Mouse (Mus musculus): ENCODE measurements at regions not wholly inside any gene's neighbourhood (a gene's known extent, or its start where the extent isn't known, plus 50 kb on each side); places are given as distances from the start of the nearest gene placed in this dataset.
A peak's percentile ranks its signal among the peaks of the same experiment; 100 is the strongest.
"Not testable (repeated sequence)": the region's sequence is repeated elsewhere in the genome, so short reads cannot be mapped to it uniquely, and the experiment has no call there.

DNA sequence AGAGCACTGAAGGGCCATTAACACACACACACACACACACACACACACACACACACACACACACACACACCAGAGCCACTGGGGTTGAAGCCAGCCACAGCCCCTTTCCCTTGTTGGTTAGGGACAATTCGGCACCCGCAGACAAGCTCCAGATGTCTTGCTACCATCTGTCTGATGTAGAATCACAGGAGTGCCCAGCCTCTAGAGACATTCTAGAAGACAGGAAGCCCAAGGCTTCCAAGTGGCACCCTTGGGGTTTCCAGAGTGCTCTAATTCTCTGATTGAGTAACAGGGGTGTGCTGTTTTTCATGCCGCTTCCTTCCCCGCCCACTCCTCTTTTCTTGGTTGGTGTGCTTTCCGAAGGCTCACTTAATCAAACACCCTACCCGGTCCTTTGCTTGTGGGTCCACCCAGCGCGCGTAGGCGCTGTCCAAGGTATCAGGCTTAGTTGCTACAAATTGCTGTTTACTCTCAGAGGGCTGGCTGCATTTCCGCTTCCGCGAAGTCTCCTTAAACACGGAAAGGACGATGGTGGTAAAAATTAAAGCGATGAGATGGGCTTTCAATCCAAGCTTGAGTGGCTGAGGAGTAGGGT lies 59.5 kb upstream of the Zbtb18 start:
- DNase-seq: peak; percentile 53

DNA sequence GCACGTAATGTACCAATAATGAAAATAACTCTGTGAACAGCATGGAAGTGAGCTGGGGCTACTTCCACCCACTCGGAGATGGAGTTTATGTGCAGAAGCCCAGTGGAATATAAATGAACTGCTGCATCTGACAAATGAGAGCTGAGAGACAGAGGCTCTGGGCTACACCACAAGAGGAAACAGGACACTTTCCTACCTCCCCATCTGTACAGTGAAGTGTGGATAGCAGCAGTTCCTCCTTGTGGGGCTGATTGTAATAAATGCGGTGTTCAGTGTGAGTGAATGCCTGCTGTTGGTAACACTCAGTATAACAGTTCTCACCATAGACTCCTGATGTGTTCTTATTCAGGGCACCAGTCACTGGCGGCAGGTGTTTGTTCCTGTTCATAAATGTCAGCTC lies 60.0 kb upstream of the Zbtb18 start:
- no peak for DNase-seq

GRCm38 (mm10) chr1:177378112-177378511 lies 64.0 kb upstream of the Zbtb18 start:
- no peak for DNase-seq

DNA sequence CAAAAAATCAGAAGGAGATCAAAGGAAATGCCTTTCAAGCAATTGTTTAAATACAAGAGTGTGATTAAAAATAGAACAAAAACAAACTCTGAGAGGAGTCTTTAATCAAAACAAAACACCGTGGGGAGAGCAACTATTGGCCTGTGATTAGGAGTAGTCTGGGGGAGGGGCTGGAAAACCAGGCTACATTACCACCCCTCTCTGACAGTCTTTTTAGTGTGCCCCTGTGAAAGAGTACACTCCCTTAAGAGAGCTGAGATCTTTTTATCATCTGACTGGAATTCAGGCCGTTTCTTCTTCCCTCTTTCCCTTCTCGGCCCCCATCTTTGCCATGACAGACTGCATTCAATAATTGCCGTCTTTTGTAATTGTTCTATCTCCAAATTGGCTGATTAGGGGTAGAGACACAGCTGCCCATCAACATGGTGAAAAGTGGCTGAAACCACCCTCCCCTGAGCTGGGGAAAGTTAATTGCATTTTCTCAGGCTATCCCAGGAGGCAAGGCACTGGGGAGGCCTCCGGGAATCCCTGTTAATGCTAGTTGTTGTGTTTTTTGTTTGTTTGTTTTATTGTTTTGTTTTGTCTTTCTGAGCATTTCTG lies 68.8 kb upstream of the Zbtb18 start:
- DNase-seq: peak; percentile 90

DNA sequence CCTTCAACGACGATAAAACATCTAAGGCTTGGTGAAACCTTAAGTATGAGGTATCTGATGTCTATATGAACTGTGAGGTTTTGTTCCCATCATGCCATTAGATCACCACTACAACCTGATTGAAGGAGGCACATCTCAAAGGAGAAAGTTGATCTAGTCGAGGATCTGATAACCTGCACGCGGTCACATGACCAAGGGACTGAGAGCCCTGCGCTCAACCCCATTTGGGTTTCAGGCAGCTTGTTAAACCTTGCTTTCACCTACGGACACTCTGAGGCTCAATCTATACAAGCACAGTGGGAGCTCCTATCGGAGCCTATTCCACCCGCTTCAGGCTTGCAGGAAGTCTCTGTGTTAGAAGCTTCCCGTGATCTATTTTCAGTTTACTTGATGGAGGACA lies 70.1 kb upstream of the Zbtb18 start:
- no peak for DNase-seq

GRCm38 (mm10) chr1:177367864-177368610 lies 74.1 kb upstream of the Zbtb18 start:
- DNase-seq: no peak

DNA sequence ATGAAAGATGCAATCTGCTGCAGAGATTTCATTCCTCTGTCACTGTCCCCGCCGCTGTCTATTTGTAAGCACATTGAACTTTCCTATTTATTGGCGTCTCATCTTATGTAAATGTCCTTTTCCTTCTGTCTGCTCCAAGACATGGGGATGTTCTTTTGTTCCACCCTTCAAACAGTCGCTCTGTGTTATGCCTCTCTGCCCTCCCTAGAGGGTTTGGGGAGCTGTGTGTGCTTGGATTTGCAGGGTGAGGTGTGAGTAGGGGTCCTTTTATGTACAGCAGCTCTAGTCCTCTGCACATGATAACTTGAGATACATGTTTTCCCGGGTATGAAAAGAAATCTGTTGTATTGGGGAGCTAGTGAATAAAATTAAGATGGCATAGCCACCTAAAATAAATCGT lies 75.2 kb upstream of the Zbtb18 start:
- DNase-seq: no peak

DNA sequence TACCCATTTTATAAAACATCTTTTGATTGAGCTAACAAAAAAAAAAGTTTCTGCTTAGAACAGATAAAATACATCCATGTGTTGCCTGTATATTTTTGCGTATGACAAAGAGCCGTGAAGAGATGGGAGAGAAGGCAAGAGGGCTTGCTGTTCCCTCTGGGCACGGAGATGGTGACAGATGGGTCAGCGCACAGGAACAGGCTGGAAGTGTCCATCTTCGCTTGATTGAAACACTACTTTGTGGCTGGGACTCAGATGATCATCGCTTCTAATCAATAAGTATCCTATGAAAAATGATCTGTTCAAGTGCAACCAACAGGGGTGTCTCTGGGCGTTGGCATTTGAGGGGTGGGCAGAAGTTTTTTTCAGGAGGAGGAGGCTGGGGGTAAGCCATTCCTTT lies 75.7 kb upstream of the Zbtb18 start:
- DNase-seq: peak; percentile 34

DNA sequence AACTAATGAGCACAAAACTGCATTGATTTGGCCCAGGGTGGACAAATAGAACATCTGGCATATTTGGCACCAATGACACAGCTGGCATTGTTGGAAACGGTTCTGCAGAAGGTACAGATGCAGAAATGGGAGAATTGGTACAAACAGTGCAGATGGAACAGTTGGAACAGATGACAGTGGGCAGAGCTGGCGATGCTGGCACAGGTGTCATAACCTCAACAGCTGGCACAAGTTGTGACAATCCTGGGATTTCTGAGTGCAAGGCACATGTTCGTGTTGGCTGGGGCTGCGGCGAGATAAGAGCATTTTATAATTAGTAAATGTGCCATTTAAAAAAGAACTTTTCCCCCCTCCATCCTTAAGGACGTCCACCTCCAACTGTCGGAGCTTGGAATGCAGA lies 77.8 kb upstream of the Zbtb18 start:
- no peak for DNase-seq

- DNase-seq: no peak
Observed at GRCm38 (mm10) chr1:177362398-177362797, 79.8 kb upstream of the Zbtb18 start.

- no peak for DNase-seq
Observed at GRCm38 (mm10) chr1:177348400-177349092, 90.5 kb upstream of the Akt3 start.

GRCm38 (mm10) chr1:177347208-177347607 lies 89.2 kb upstream of the Akt3 start:
- DNase-seq: no peak

DNA sequence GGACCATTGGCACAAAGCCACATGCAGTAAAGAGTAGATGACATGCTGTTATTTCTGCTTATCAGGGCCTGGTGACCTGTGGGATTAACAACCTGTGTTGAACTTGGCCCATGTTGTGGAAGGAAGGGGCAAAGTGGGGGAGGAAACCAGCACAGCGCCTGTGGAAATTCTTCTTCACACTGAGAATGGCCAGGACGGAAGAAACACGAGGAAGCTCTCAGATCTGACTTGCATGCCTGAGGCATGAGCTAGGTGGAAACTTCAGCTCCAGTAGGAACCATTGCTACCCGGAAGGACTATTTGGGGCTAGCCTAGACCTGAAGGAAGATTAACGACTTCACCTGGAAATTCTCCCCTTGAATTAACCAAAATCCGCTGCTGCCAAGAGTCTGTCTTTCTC lies 88.5 kb upstream of the Akt3 start:
- DNase-seq: no peak

DNA sequence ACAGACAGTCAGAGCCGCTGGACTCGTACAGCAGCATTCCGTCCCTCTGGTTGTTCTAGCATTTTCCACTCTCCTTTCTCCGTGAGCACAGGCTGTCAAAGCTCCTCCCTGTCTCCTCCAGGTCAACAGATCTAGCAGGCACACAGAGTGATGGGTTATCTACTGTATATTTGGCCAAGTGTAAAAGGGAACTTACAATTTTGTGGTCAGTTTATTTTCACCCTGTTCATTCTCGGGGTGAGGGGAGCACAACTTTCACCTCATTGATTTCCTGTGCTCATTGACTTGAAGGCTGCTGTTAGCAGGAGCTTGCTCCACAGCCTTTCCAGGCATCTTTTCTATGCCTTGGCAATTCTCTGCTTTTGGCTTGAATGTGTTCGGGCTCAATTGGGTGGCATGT lies 87.5 kb upstream of the Akt3 start:
- DNase-seq: no peak

DNA sequence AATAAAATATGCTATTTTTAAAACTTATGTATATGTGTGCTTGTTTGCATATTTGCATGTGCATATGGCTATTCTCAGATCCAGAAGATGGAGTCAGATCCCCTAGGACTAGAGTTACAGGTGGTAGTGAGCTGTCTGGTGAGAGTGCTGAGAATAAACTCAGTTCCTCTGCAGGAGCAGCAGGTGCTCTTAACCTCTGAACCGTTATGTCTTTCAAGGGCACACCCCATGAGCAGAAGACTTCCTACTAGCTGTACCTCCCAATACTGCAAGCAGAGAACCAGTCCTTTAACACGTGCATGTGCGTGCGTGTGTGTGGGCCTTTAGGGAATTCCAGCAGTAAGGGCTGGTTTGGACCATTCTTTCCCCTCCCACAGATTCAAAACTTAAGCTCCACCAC lies 85.9 kb upstream of the Akt3 start:
- DNase-seq: no peak

GRCm38 (mm10) chr1:177343121-177343520 lies 85.1 kb upstream of the Akt3 start:
- no peak for DNase-seq

- DNase-seq: no peak
Observed at GRCm38 (mm10) chr1:177340232-177340631, 82.2 kb upstream of the Akt3 start.

GRCm38 (mm10) chr1:177339207-177339787 lies 81.3 kb upstream of the Akt3 start:
- DNase-seq: not testable (repeated sequence)

DNA sequence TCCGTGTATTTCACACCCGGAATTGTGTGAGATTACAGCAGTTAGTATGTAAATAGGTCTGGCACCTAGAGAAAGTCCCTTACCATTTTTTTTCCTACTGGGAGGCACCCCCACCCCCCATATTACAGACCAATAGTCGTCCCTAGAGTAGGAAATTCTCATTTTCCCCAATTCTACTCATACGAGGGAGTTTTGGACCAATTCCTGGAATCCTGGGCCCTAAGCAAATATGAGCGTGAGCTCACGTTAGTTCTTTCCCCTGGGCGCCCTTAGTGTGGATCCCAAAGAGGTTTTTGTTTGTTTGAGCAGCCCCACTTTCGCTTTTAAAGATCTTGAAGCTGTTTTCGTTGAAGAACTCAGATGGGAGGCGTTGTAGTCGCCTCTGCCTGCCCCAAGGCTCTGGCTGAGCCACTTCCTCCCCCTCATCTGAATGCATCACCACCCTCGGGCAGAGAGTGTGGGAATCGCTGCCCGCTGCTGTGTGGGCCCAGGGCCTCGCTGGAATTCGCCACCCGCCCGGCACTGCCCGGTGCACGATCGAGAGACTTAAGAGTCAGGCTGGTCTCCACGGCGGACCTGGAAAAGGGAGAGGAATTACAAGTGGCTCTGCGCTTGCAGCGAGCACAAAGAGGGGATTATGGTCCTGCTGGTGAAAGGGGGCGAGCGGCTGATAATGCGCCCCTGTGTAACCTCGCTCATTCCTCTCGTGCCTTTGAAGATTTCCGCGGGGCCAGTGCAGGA lies 80.6 kb upstream of the Akt3 start:
- DNase-seq: peak; percentile 82

- no peak for DNase-seq
Observed at GRCm38 (mm10) chr1:177337756-177338155, 79.8 kb upstream of the Akt3 start.

GRCm38 (mm10) chr1:177337141-177337540 lies 79.1 kb upstream of the Akt3 start:
- DNase-seq: no peak

DNA sequence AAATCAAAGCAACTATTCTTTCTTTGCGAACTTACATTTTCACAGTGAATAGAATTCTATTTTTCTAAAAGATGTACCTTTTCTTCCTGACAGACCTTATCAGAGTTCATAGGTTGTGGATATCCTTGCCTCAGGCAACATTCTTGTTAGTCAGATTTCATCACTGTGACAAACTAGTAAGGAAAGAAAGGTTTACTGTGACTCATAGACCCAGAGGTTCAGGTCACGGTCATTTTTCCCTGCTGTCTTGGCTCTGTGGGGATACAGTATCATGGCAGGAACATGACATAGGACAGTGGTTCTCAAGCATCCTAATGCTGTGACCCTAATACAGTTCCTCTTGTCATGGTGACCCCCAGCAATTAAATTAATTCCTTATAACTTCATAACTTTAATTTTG lies 78.4 kb upstream of the Akt3 start:
- DNase-seq: no peak

GRCm38 (mm10) chr1:177335961-177336360 lies 78.0 kb upstream of the Akt3 start:
- DNase-seq: no peak

Measured in retina, postnatal 1 day (tissue).